Mouse (Mus musculus): Measurements from ENCODE around the gene Parp8.
"Not testable (repeated sequence)": the region's sequence is repeated elsewhere in the genome, so short reads cannot be mapped to it uniquely, and the experiment has no call there.

The Parp8 gene

DNA sequence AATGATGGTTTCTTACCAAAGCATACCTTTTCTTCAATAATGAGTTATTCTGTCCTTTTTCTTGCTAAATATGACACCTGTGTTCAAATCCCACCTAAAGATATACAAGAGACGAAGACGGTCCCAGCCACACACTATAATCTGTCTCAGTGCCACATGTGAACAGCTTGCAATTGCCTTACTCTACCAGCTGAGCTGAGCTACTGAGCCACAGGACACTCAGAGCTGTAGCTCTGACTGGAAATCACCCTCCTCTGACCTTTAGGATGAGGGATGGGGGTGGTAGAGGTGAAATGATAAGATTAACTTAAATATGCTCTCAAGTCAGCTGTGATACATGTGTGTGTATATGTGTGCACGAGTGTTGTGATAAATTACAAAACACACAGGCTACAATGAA lies 57.9 kb downstream of the Parp8 start:
- in situ Hi-C loops (cut with MboI; ENCODE audit: low sequenced_read_pairs) = no loop called here

DNA sequence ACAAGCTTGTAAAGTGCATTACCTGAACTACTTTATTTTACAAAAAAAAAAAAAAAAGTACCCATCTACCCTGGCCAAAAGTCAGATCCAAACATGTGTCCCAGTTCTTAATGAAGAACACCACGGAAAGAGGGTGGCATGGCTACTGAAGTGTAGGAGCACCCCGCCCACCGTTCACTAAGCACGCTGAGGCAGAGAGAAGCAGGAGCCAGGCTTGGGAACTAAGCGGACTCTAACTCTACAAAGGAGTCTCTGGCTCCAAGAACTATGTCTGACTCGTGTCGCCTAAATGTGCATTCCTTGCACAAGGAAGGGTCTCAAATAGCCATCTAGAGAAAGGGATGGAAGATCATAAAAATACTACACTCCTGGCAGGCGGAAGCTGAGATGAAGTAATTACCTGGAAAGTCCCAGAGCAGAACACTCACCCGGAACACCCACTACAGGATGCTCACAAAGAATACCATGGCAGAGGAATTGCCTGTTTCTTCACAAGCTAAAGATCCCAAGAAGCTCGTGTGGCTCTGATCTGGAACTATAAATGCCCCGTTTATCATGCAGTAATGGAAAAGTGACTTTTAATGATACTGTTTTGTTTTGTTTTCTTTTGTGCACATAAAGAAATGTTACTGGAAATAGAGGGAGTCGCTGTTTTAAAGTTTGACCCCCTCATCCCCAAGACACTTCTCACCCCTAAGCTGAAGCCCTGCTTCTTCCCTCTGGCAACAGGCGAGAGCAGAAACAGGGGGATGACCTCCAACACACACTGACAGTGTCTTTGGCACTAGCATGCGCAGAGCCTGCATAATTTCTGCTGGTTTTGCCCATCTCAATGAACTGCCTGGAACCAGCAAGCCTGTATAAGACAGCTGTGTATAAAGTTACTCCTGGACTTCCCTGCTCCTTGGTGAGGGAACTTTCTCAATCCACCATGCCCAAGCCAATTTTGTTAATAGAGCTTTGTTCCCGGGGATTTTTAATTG lies 62.6 kb downstream of the Parp8 start:
- in situ Hi-C loops (cut with MboI; ENCODE audit: low sequenced_read_pairs) = no loop called here

DNA sequence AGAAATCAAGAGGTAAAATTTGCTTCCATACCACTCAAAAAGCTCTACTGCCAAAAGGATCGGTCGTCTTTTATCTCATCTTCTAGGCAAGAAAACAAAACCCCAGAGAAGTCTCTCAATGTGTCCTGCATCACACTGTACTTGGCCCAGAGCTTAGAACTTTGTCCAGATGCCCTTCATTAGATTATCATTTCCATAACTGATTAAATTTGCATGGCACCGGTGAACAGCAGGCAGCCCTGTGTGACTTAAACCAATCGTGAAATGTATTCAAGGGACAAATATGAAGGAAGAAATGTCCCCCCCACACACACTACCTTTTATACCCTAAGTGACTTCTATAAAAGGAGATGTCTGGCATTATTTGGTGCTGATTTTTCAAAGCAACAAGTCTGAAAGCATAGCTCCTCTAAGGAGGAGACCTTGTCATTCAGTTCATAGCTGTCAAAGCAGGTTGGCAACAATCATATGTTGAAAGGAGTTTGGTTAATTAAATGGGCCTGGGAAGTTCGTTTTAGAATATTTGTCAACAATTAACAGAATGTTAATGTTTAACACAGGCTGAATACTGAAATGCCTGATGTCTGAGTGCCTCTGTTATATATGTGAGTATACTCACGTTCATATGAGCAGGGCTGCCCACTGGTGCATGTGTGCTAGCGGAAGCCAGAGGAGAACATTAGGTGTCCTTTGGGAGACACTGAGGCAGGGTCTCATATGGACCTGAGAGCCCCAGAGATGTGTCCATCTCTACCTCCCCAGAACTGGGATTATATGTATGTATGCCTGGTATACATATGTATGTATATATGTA lies 66.4 kb downstream of the Parp8 start:
- in situ Hi-C loops (cut with MboI; ENCODE audit: low sequenced_read_pairs) = no loop called here

DNA sequence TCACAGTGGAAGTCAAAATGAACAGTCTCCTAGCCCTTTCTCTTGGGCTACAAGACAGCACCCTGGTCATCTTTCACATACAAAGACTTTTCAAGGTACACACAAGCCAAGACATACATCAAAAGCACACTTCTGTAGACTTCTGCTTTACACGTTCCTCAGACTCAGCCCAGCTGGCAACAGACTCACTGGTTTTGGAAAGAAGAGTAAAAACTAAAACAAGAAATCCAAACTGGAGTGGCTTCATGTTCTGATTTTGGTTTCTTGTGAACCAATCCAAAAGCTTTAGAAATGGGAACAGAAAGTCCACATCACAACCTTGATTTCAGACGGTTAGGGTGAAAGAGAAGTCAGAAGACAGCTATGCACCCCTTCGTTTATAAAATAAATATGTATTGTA lies 67.8 kb downstream of the Parp8 start:
- in situ Hi-C loops (cut with MboI; ENCODE audit: low sequenced_read_pairs) = no loop called here

DNA sequence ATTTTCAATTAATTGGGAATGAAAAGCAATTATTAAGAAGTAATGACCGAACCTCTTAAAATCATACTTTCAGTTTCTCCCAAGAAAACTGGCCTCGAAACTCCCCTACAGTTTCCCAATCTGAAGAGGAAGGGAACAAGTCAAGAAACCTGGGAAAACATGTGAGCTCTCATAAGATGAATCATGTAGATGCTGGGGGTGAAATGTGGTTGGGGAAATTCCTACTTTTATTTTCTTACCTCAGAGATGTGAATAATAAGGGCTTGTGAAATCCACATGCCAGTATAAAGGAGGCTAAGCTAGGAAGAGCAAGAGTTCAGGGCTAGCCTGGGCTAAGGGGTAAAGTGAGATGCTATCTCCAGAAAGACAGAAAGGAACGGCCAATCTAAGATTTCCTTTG lies 74.0 kb downstream of the Parp8 start:
- in situ Hi-C loops (cut with MboI; ENCODE audit: low sequenced_read_pairs) = no loop called here

DNA sequence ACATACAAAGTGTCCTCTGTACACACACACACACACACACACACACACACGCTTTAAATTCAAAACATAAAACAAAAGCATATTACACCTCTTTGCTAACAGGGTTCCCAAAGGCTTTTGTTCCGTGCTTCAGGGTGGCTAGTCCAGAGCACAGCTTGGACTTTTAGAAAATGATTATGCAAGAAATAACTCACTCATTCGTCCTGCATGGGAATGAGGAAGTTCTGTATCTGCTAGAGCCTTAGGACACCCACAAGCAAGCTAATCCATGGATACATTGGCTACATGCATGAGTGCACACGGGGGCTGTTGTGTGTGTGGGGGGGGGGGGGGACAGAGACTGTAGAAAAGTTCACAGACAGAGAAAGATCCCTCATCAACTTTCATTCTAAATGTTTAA lies 75.8 kb downstream of the Parp8 start:
- in situ Hi-C loops (cut with MboI; ENCODE audit: low sequenced_read_pairs) = no loop called here

DNA sequence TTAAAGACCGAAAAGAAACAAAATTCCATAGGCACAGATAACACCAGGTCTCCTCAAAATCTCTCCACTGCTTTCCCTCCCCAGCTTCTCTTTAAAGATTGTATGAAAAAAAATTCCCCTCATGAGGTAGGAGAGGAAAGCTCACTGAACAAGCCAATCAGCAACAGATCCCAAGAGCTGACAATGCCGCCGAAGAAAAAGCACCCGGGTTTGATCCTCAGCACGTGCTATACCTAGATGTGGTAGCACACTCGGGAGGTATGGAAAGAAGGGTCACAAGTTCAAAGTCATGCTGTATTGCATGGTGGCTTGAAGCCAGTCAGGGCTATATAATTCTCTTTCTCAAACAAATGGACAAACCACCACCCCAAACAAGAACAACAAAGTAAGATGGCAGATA lies 76.3 kb downstream of the Parp8 start:
- in situ Hi-C loops (cut with MboI; ENCODE audit: low sequenced_read_pairs) = no loop called here

DNA sequence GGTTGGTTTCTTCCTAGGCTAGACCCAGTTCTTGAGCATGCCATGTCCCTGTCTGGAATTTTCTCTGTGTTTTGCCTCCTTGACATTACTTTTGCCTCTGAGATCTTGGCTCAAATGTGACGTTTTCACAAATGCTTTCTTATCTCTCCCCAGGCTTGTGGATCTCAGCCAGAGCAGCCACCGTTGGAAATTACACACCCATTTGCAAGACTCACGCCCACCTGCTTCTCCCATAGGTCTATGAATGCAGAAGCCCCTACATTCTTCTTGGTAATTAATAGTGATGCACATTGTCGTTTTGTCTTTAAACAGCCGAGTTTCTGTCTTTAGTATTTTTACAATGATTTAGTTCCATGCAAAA lies 77.1 kb downstream of the Parp8 start:
- in situ Hi-C loops (cut with MboI; ENCODE audit: low sequenced_read_pairs) = no loop called here

DNA sequence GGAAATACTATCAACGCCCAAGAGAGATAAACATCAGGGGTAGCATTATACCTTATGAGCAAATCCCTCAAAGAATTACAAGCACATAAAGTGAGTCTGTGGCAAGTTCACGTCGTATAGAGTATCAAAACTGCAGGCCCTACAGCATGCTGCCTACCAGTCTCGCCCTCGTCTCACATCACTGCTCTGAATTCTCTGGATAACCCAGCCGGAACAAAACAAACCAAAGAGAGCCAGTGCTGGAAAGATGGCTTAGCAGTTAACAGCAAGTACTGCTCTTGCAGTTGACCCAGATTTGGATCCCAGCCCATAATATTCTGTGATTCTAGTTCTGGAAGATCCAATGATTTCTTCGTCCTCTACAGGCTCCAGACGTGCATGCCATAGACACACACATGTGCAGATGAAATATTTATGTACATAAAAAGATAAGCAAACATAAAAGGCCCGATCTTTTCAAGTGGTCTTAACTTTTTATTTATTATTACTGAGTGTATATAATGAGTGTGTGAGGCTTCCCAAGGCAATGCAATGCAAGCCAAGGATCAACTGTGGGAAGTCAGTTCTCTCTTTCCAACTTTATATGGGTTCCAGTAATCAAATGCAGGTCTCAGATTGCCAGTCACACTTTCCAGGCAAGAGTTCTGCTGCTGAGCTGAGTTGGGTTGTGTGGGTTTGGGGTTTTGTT lies 77.6 kb downstream of the Parp8 start:
- in situ Hi-C loops (cut with MboI; ENCODE audit: low sequenced_read_pairs) = no loop called here

DNA sequence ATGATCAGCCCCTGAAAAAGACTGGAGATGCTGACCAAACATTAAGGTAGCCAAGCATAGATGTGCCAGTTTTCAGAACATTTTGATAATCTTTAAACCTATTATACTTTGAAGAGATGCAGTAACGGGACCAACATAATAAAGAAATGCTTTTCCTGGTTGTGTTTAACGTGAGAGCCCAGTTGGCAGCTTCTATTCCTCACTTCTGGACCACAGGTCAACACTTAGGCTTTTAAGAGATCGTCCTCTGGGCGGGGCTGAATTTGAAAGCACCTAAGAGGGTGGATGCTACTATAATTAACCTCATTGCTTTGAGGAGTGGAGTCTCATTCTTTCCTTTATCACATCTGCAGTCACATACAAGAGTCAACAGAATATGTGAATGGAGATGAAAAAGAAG lies 78.8 kb downstream of the Parp8 start:
- in situ Hi-C loops (cut with MboI; ENCODE audit: low sequenced_read_pairs) = no loop called here

DNA sequence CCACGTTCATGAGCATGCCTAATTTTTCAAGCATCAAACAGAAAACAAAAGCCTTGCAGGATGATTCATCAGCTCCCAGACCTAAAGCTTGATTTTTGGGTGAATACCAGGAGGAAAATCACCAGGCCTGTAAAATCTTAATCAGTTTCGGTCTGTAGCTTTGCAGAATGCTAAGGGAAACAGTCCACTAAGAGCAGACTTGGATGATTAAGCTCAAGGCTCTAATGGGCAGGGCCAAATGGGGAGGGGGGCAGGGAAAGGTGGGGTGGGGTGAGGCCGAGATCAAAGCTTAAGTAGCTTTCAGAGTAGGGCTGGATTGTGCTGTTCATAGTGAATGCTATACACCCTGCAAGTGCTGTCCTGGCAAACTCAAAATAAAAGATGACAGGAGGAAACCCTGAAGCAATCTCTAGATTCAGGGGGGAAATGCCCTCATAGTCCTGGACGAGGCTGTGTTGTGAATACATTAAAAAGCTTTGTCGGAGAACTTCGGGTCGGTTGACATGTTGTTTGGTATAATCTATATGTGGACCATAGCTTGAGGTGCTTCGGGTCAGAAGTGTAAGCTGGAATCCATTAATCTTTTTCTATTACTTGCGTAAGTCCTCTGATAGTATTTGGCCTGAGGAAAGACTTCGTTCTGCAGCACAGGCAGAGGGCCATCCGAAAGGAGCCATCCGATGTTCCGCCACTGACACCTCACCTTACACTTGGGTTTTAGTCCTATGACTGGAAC lies 83.9 kb downstream of the Parp8 start:
- in situ Hi-C loops (cut with MboI; ENCODE audit: low sequenced_read_pairs) = no loop called here

DNA sequence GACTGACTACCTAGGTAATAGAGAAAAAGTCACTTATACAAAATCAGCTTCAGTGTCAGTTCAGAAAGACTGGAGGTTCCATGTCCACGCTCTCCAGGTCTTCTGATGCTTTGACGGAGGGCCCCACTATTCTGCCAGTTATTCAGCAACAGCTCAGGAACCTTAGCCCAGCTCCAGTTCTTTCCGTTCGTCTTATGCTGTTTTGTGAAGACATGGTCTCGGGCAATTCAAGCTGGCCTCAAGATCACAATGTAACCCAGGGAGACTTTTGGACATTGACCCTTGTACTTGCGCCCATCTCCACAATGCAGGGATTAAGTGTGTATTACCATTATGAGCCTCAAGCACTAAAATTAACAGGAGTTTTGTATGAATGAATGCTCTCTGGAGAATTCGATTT lies 84.6 kb downstream of the Parp8 start:
- in situ Hi-C loops (cut with MboI; ENCODE audit: low sequenced_read_pairs) = no loop called here

DNA sequence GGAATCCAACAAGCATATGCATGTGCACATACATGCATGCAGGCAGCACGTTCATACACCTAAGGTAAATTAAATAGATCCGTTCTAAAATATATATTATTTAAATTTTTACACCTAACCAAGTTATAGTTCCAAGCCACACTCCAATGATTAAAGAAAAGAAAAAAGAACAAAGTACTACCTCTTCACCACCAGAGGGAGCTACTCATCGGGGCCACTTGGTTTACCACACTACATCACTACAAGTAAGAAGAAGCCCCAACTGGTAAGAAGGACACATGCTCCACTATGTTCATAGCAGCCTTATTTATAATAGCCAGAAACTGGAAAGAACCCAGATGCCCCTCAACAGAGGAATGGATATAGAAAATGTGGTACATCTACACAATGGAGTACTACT lies 88.3 kb downstream of the Parp8 start:
- in situ Hi-C loops (cut with MboI; ENCODE audit: low sequenced_read_pairs) = not testable (repeated sequence)

DNA sequence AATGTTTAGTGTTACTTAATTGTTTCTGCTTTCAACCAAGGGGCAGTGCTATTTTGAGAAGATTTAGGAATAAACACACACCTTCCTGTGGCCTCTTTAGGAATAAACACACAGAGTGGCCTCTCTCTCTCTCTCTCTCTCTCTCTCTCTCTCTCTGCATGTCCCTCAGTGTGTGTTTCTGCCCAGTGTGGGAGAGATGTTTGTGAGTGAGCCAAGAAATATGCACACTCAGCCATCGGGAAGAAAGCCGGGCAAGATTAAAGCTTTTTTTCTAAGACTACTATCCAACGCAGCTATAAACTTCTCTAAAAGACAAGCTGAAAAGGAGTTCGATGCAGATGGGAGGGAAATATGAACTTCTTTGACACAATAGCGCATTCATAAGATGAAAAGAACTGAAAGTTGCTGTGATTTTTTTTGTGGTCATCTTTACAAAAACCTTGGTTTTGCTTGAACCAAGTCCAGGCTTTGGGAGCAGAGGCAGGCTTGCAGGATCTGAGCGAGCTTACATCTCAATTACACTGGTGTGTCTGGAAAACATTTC lies 107.9 kb downstream of the Parp8 start:
- in situ Hi-C loops (cut with MboI; ENCODE audit: low sequenced_read_pairs) = no loop called here

DNA sequence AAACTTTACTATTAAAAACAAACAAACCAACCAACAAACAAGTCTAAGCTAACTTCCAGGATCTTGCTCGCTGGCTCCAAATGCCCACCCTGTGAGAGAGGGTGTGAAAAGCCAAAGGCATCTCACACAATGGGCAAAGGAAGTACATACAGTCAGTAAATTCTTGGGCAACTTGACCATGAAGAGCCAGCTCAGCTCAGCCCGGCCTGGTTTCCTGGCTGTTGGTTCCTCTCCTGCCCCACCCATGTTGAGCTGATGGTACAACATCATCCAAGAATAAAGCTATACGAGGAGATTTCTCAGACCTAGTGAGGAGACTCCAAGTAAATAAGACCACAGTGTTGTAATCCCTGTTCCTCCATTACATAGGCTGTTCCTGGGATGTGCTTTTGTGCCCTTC lies 117.1 kb downstream of the Parp8 start:
- in situ Hi-C loops (cut with MboI; ENCODE audit: low sequenced_read_pairs) = no loop called here

DNA sequence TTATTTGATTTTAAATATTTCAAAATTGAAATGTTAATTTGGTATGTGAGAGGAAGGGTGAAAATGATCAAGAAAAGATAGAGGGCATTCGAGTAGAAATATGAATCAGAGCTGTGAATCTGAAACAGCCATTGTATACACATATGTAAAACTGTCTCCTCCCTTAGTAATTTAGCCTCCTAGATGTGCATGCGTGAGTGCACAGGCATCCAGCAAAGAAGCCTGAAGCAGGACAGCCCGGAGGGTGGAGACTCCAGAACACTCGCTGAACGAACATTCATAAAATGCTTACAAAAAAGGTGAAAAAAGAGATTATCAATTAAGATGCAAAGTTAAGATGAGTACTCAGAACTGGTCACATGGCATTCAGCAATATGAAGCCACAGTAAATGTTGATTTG lies 121.9 kb downstream of the Parp8 start:
- in situ Hi-C loops (cut with MboI; ENCODE audit: low sequenced_read_pairs) = no loop called here

DNA sequence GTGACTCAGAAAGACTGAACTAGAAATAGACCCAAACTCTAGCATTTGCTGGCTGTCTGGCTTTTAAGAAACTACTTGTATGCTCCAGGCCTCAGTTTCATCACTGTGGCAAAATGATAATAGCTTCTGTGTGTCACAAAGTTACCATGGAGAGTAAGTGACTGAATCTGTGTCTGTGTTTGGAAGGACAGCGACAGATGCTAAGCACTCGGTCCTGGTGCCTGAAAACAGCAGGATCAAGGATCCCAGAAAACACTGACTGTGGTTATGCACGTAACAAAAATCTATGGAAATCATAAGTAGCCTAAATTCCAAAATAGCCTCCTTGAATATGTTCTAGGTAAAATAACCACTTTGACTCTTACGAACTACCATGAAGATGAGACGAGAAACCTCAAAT lies 126.9 kb downstream of the Parp8 start:
- in situ Hi-C loops (cut with MboI; ENCODE audit: low sequenced_read_pairs) = no loop called here

DNA sequence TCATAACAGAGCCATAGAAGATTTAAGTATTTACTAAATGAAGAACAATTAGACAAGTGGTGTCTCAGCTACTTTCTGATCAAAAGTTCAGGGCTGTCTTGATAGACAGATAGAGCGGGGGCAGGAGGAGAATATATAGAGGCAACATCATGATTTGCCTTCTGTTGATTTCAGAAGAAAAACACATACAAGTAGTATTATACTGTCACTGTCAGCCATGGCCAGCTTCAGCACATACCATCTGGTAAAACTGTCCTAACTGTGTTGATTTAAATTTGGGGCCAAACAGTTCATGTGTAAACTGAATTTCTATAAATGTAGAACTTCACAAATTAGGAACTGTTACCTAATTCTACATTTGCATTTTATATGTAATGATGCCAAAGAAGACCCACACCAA lies 127.6 kb downstream of the Parp8 start:
- in situ Hi-C loops (cut with MboI; ENCODE audit: low sequenced_read_pairs) = no loop called here

DNA sequence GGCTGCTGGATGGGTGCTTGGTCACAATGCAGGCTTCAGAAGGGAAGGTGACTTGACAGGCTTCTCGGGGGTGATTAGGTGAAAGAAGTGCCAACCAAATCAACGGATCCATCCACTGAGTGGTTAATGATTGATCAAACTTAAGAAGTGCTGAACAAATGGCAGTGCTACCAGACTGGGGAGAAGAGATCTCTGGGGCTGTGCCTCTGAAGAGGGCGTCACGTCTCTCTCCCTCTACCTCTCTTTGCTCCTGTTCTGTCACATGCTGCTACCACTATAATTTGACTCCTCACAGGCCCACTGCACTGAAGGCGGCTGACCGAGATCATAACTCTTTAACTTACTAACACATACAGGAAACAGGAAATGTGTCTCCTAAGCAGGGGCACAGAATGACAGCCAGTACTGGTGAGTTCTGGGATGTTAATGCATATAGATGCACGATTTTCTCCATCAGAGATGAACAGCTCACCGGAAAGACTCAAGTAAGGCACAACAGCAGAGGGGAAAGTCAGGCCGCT lies 140.9 kb downstream of the Parp8 start:
- in situ Hi-C loops (cut with MboI; ENCODE audit: low sequenced_read_pairs) = no loop called here

DNA sequence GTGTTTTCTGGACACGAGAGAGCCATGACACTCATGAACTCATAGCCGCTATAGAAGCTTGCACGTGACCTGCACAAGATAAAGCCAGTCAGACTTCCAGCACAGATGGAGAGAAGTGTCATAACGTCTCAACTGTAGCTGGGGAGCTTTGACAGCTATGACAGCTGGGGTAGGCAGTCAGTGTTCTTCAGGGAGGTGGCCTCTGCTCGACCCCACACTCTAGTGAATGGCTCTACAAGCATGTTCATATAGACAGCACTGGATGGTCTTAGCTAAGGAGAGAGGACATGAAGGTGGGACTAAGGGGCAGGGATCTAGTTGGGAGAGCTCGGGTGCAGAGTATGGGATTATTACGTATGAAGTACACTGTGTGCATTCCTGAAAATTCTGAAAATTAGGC lies 143.1 kb downstream of the Parp8 start:
- in situ Hi-C loops (cut with MboI; ENCODE audit: low sequenced_read_pairs) = no loop called here

All from CH12F3 (cell line).